Mouse (Mus musculus): ENCODE measurements around the gene Gm20388.

DNA sequence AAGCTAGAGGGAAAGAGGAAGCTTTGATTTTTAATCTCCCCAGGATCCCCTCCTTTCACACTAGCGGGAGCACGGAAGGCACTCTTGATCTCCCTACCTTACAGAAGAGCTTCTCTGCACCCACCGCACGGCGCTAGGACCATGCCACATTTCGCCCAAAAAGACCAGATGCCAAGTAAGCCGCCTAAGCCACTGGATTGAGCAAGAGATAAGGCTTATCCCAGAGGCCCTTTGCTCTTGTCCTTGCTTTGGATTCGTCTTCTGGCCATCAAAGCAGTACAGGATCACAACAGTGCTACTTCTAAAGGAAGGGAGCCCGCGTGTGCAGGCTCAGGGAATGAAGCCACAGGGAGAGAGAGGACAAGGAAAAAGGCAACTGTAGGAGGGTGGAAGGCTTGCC, 184.2 kb downstream of the Gm20388 start:
- no peak for TF ChIP-seq POLR2AphosphoS5 (IDR thresholded peaks at IDR 0.05; ENCODE audit: insufficient replicate concordance, low read depth, low read length)
- no peak for TF ChIP-seq CTCF (IDR thresholded peaks at IDR 0.05; ENCODE audit: low read depth, low read length)
- no peak for TF ChIP-seq GATA1 (IDR thresholded peaks at IDR 0.05; ENCODE audit: borderline replicate concordance, low read length)
- no peak for TF ChIP-seq TAL1 (conservative IDR thresholded peaks at IDR 0.05; ENCODE audit: low read depth, low read length)

All from G1E (cell line).